Mouse (Mus musculus): ENCODE results near the gene Trim29. TPM values are rescaled to one million over a fixed set of nuclear protein-coding genes. Genes with fewer than 3 reads are reported as not detected.
A peak's percentile ranks its signal among the peaks of the same experiment; 100 is the strongest.

Trim29 gene
- polyA plus RNA-seq, 1 experiment: 1.3 TPM

GRCm38 (mm10) chr9:43273735-43274134, 36.9 kb upstream of the Trim29 start:
- H3K4me1 ChIP-seq (ENCODE audit: control insufficient read depth, insufficient read depth, low read length): peaks cover 2% of the 10 kb centered on the region
- H3K4me3 ChIP-seq (ENCODE audit: low read depth, low read length): no peak overlapping the region
- no peak overlapping the region for H3K27ac ChIP-seq (ENCODE audit: insufficient read depth, low read length)
- H3K36me3 ChIP-seq (ENCODE audit: control insufficient read depth, insufficient read depth, low read length, poor library complexity, severe bottlenecking): no peaks in the 10 kb centered on the region
- TF ChIP-seq POLR2A (IDR thresholded peaks at IDR 0.05; ENCODE audit: insufficient read depth, low read length): no peak
- no peak for TF ChIP-seq CTCF (IDR thresholded peaks at IDR 0.05; ENCODE audit: low read depth, low read length)
- no peak for TF ChIP-seq EP300 (IDR thresholded peaks at IDR 0.05; ENCODE audit: insufficient read depth, low read depth, low read length)
- H3K9me3 ChIP-seq (replicated peaks; ENCODE audit: control insufficient read depth, insufficient read depth, low read length, poor library complexity, severe bottlenecking): no peaks in the 10 kb centered on the region
- H3K27me3 ChIP-seq (ENCODE audit: control insufficient read depth, insufficient read depth, low read length, poor library complexity, severe bottlenecking): no peaks in the 10 kb centered on the region
- H3K9ac ChIP-seq (ENCODE audit: low read depth, poor library complexity, severe bottlenecking): no peak overlapping the region

GRCm38 (mm10) chr9:43284284-43284683, 26.4 kb upstream of the Trim29 start:
- Histone ChIP-seq H3K4me1 (ENCODE audit: control insufficient read depth, insufficient read depth, low read length) (no peaks in the 10 kb centered on the region), H3K4me3 (ENCODE audit: low read depth, low read length) (no peak overlapping the region), H3K27me3 (ENCODE audit: control insufficient read depth, insufficient read depth, low read length, poor library complexity, severe bottlenecking) (0 out of 2 replicates have a peak, but pooled peaks cover 2% of the 10 kb centered on the region), H3K9me3 (replicated peaks; ENCODE audit: control insufficient read depth, insufficient read depth, low read length, poor library complexity, severe bottlenecking) (no peaks in the 10 kb centered on the region), H3K9ac (ENCODE audit: low read depth, poor library complexity, severe bottlenecking) (no peak overlapping the region), H3K27ac (ENCODE audit: insufficient read depth, low read length) (no peak overlapping the region), H3K36me3 (ENCODE audit: control insufficient read depth, insufficient read depth, low read length, poor library complexity, severe bottlenecking) (no peaks in the 10 kb centered on the region)
- TF ChIP-seq EP300 (IDR thresholded peaks at IDR 0.05; ENCODE audit: insufficient read depth, low read depth, low read length) (no peak), CTCF (IDR thresholded peaks at IDR 0.05; ENCODE audit: low read depth, low read length) (peak; percentile 89)

GRCm38 (mm10) chr9:43285281-43285680, 25.4 kb upstream of the Trim29 start:
- TF ChIP-seq CTCF (IDR thresholded peaks at IDR 0.05; ENCODE audit: low read depth, low read length) (no peak), EP300 (IDR thresholded peaks at IDR 0.05; ENCODE audit: insufficient read depth, low read depth, low read length) (no peak), POLR2A (IDR thresholded peaks at IDR 0.05; ENCODE audit: insufficient read depth, low read length) (no peak)
- H3K27ac ChIP-seq (ENCODE audit: insufficient read depth, low read length): no peak overlapping the region
- H3K9me3 ChIP-seq (replicated peaks; ENCODE audit: control insufficient read depth, insufficient read depth, low read length, poor library complexity, severe bottlenecking): no peaks in the 10 kb centered on the region
- 0 out of 2 replicates have a peak, but pooled peaks cover 2% of the 10 kb centered on the region for H3K27me3 ChIP-seq (ENCODE audit: control insufficient read depth, insufficient read depth, low read length, poor library complexity, severe bottlenecking)
- no peak overlapping the region for H3K9ac ChIP-seq (ENCODE audit: low read depth, poor library complexity, severe bottlenecking)
- no peak overlapping the region for H3K4me3 ChIP-seq (ENCODE audit: low read depth, low read length)
- H3K36me3 ChIP-seq (ENCODE audit: control insufficient read depth, insufficient read depth, low read length, poor library complexity, severe bottlenecking): no peaks in the 10 kb centered on the region
- no peaks in the 10 kb centered on the region for H3K4me1 ChIP-seq (ENCODE audit: control insufficient read depth, insufficient read depth, low read length)

GRCm38 (mm10) chr9:43286870-43287269, 23.8 kb upstream of the Trim29 start:
- Histone ChIP-seq H3K27ac (ENCODE audit: insufficient read depth, low read length) (no peak overlapping the region), H3K9me3 (replicated peaks; ENCODE audit: control insufficient read depth, insufficient read depth, low read length, poor library complexity, severe bottlenecking) (no peaks in the 10 kb centered on the region), H3K4me1 (ENCODE audit: control insufficient read depth, insufficient read depth, low read length) (no peaks in the 10 kb centered on the region), H3K4me3 (ENCODE audit: low read depth, low read length) (no peak overlapping the region), H3K36me3 (ENCODE audit: control insufficient read depth, insufficient read depth, low read length, poor library complexity, severe bottlenecking) (no peaks in the 10 kb centered on the region), H3K9ac (ENCODE audit: low read depth, poor library complexity, severe bottlenecking) (no peak overlapping the region), H3K27me3 (ENCODE audit: control insufficient read depth, insufficient read depth, low read length, poor library complexity, severe bottlenecking) (0 out of 2 replicates have a peak, but pooled peaks cover 2% of the 10 kb centered on the region)
- no peak for TF ChIP-seq POLR2A (IDR thresholded peaks at IDR 0.05; ENCODE audit: insufficient read depth, low read length)
- TF ChIP-seq CTCF (IDR thresholded peaks at IDR 0.05; ENCODE audit: low read depth, low read length): peak; percentile 92

- no peak overlapping the region for H3K27ac ChIP-seq (ENCODE audit: insufficient read depth, low read length)
- H3K36me3 ChIP-seq (ENCODE audit: control insufficient read depth, insufficient read depth, low read length, poor library complexity, severe bottlenecking): no peaks in the 10 kb centered on the region
- H3K4me1 ChIP-seq (ENCODE audit: control insufficient read depth, insufficient read depth, low read length): no peaks in the 10 kb centered on the region
- no peaks in the 10 kb centered on the region for H3K9me3 ChIP-seq (replicated peaks; ENCODE audit: control insufficient read depth, insufficient read depth, low read length, poor library complexity, severe bottlenecking)
- 0 out of 2 replicates have a peak, but pooled peaks cover 2% of the 10 kb centered on the region for H3K27me3 ChIP-seq (ENCODE audit: control insufficient read depth, insufficient read depth, low read length, poor library complexity, severe bottlenecking)
- TF ChIP-seq EP300 (IDR thresholded peaks at IDR 0.05; ENCODE audit: insufficient read depth, low read depth, low read length) (no peak), CTCF (IDR thresholded peaks at IDR 0.05; ENCODE audit: low read depth, low read length) (no peak), POLR2A (IDR thresholded peaks at IDR 0.05; ENCODE audit: insufficient read depth, low read length) (no peak)
- no peak overlapping the region for H3K4me3 ChIP-seq (ENCODE audit: low read depth, low read length)
- no peak overlapping the region for H3K9ac ChIP-seq (ENCODE audit: low read depth, poor library complexity, severe bottlenecking)
These were observed 17.6 kb upstream of the Trim29 start for GRCm38 (mm10) chr9:43293058-43293457.

- no peak overlapping the region for H3K9ac ChIP-seq (ENCODE audit: low read depth, poor library complexity, severe bottlenecking)
- H3K4me3 ChIP-seq (ENCODE audit: low read depth, low read length): no peak overlapping the region
- no peak overlapping the region for H3K27ac ChIP-seq (ENCODE audit: insufficient read depth, low read length)
- TF ChIP-seq EP300 (IDR thresholded peaks at IDR 0.05; ENCODE audit: insufficient read depth, low read depth, low read length) (no peak), POLR2A (IDR thresholded peaks at IDR 0.05; ENCODE audit: insufficient read depth, low read length) (no peak), CTCF (IDR thresholded peaks at IDR 0.05; ENCODE audit: low read depth, low read length) (no peak)
- no peaks in the 10 kb centered on the region for H3K4me1 ChIP-seq (ENCODE audit: control insufficient read depth, insufficient read depth, low read length)
- H3K36me3 ChIP-seq (ENCODE audit: control insufficient read depth, insufficient read depth, low read length, poor library complexity, severe bottlenecking): no peaks in the 10 kb centered on the region
- H3K9me3 ChIP-seq (replicated peaks; ENCODE audit: control insufficient read depth, insufficient read depth, low read length, poor library complexity, severe bottlenecking): no peaks in the 10 kb centered on the region
- no peaks in the 10 kb centered on the region for H3K27me3 ChIP-seq (ENCODE audit: control insufficient read depth, insufficient read depth, low read length, poor library complexity, severe bottlenecking)
These were observed 10.3 kb upstream of the Trim29 start for GRCm38 (mm10) chr9:43300394-43300793.

Measured in ES-Bruce4 (cell line).